Mouse (Mus musculus): Measurements from ENCODE around the gene Ttyh2.

The Ttyh2 gene

DNA sequence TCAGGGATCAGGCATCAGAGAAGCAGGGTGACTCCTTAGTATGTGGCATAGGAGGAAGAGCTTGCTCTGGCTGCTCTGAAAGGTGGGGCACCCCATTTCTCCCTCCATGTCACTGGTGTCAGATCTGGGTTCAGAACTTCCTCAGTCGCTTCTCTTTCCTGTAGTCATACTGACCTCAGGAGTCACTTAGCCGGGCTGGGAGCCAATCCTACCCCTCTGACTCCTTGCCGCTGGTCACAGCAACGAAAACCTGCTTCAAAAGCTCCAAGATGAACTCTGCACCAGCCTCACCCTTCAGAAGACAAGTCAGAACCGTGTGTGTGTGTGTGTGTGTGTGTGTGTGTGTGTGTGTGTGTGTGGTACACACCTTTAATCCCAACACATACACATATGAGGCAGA, 31.1 kb downstream of the Ttyh2 start:
- DNase-seq (ENCODE audit: low spot score) = no peak

DNA sequence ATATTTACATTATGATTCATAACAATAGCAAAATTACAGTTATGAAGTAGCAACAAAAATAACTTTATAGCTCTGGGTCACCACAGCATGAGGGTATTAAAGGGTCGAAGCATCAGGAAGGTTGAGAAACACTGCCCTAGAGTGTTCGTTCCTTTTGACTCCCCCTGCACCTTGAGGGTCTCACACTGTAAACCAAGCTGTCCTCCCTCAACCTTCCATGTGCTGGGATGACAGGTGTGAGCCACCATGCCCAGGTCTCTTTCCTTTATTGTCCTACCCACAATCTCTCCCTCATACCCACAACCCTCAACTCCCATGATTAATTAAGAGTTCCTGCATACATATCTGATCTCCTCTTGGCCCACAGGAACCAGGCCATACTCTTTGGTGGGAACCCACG, 36.2 kb downstream of the Ttyh2 start:
- no peak for DNase-seq (ENCODE audit: low spot score)

DNA sequence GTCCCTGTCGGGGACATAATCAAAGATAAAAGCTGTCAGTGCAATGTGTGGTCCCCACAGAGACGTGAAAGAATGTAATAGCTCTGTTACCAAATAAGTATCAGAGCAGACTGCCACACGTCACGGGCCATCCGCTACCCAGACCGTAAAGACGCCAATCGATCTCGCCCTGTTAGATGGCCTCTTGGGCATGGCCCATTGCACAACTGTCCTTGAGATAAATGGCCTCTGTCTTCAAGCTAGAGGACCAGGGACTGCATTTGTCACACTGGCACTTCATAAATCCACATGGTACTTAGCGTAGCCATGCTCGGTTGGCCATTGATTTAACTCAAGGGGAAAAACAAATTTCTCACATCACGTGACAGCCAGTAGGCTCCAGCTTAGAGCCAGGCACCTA, 36.6 kb downstream of the Ttyh2 start:
- no peak for DNase-seq (ENCODE audit: low spot score)

DNA sequence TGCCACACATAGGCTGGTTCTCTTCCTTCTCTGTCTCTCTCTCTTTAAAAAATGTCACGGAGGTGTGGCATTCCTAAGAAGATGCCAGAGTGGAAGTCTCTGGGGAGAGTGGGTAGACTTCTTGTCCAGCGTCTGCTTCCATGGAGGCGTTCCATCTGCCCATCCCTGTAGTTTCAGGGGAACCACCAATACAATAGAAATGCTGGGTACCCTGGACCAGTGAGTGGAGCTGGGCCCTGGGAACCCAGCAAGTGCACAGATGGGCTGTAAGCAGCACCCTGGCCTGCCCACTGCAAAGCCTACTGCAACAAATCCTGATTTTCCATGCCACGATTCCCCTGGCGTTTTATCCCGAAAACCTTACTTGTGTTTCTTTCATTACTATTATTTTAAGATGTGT, 39.3 kb downstream of the Ttyh2 start:
- no peak for DNase-seq (ENCODE audit: low spot score)

DNA sequence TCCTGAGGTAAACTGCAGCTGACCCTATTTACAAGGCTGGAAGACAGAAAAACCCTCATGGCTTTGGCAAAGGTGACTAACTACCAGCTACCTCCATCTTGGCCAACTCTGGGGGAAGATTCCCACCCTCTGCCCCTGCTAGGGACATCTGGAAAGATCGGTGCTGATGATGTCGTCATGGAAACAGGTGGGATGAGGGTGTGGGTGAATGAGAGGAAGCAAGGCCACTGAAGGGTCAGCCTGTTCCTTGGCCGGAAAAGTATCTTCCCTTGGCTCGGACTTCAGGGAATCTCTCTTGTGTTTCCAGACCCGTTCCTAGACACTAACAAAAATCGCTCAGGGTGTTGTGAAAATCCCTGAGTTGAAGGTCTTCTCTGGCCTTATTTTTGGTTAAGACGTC, 40.3 kb downstream of the Ttyh2 start:
- no peak for DNase-seq (ENCODE audit: low spot score)

DNA sequence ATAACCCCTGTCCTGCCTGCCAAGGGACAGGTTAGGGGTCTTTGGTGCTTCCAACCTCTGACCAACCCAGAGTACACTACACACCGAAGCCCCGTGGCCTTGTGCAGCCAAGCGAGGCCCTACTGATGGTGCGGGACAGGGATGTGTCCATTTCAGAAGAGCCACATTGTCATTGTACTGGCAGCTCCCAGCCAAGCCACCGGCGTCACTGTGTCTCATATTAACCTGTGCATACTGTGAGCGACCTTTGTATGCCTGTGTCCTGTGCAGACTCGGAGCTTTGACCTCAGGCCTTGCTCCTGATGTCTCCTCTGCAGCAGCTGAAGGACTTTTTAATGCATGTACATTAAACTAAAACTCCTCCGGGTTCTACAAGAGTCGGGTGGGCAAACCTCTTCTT, 45.3 kb downstream of the Ttyh2 start:
- DNase-seq (ENCODE audit: low spot score) = no peak

DNA sequence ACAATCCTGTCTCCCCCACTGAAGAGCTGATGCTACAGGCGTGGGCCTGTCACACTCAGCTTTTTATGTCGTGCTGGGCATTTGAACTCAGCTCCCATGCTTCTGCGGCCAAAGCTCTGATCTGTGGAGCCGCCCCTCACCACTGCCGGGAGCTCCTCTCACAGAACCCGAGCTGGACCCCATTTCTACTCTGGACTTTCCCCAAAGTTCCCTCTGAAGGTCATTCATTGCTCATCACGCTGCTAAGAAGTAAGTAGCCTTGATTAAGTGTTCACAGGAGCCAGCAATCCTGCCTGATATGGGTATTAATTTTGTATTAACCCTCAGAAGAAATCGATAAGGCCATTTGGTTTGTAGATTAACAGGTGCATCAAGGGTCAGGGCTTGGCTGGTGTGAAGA, 47.2 kb downstream of the Ttyh2 start:
- no peak for DNase-seq (ENCODE audit: low spot score)

DNA sequence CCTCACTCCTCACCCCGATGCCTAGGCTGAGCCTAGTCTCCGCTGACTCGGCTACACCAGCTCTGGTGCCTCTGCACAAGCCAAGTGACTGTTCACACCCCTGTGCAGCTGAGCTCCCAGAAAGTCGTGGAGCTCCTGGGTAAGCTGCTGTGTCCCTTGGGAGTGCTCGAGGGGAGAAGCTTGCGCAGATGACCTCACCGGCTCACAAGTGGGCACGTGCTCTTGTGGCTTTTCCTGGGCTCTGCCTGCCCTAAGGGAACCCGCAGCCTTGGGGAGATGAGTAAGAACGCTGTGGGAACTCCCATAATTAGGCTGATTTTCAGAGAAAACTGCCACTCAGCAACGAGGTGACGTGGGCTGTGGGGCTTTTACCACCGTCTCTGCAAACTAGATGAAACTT, 47.8 kb downstream of the Ttyh2 start:
- DNase-seq (ENCODE audit: low spot score) = no peak

DNA sequence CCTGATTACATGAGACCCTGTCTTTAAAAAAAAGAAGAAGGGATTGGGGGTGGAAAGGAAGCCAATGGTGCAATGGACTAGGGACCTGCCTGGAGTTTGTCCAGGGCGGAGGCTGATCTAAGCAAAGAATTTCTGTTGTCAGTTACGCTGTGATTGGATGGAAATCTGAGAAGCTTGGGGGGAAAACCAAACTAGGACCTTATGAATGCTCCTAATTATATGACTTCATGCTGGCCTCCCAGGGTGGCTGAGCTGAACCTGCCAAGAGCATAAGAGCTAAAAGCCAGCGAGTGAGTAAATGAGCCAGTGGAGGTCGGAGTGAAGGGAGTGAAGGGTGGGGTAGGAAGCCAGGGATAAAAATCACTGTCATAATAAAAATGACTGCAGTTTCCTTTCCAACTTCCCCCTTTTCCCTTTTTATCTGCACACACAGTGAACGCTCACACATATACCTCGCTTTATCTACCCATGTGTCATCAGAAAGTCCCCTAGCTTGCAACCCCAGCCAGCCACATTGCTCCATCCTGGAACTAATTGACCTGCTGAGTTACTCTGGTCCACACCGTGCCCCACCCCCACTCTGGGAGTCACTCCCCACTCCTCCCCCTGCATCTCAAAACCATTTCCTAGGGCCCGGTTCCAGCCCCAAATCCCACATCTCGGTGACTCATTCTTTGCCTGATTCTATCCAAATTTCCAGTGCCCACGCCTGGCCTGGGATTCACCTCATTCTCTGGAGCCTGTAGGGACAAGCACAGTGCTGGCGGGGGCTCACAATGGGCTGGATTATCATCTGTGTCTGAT, 49.8 kb downstream of the Ttyh2 start:
- DNase-seq (ENCODE audit: low spot score) = peak; percentile 62

DNA sequence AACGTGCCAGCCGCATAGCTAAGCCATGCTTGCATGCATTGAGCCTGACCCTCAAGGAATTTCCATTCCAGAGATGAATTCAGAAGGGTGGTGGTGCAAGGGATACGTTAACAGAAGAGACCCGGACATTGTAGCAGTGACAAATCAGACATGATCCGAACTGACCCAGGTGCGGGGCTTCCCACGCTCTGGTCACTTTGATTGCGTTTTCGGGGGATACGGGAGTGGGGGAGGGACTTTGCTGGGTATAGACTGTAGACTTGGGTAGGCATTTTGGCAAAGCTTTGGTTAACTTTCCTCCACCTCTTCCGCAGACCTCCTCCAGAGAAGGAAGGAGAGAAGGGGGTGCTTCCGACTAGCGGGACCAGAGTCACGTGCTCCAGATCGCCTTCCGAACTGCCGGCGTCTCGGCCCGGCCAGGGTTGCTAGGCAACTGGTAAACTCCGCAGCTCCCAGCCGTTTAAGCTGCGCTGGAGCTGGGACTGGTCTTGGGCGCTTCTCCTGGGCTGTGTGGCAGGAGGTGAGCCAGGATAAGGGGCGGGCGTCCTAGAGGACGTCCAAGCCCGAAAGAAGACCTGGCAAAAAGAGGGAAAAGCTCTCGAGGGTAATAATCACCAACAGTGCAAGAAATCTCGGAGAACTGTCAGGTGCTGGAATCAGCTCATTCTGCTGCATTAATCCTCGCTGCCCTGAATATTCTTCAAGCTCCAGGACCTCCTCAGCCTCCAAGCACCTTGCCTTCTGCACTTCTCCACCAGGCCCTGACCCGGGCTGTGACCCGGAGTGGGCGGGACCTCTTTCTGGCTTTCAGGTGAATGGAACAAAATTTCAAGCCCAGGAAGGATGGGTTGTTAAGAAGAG, 52.0 kb downstream of the Ttyh2 start, which contains the start of gene Dnaic2:
Dnaic2 (plus strand) TSS at position 444 of the 861 bp plus-strand sequence.
- peak; percentile 77 for DNase-seq (ENCODE audit: low spot score)

DNA sequence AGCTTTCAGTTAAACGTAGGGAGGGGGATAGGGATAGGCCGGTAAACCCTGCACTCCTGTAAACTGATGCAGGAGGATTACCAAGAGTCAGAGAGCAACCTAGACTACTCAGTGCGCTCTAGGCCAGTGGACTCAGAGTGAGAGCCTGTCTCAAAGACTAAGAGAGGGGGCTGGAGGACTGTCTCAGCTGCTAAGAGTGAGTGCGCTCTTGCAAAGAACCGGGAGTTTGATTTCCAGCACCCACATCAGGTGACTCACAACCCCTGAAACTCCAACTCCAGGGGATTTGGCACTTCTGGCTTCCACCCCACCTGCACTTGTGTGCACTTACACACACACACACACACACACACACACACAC, 52.6 kb downstream of the Ttyh2 start:
- no peak for DNase-seq (ENCODE audit: low spot score)

DNA sequence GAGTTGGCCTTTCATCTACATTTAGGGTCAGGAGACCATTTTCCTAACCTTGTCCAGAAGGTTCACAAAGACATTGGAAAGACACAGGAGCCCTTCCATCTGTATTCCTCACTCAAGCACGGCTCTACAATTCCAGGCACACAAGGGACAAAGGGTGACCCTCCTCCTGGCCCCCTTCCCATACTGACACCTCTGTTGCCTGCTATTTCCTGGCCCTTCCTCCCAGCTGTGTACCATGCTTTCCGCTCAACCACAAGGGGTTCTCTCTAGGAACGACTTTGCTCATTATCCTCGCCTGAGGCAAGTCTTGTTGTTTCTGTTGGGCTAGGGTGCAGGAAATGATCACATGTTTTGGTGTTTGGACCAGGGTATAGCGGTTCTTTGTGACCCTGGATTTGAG, 53.1 kb downstream of the Ttyh2 start:
- DNase-seq (ENCODE audit: low spot score) = no peak

DNA sequence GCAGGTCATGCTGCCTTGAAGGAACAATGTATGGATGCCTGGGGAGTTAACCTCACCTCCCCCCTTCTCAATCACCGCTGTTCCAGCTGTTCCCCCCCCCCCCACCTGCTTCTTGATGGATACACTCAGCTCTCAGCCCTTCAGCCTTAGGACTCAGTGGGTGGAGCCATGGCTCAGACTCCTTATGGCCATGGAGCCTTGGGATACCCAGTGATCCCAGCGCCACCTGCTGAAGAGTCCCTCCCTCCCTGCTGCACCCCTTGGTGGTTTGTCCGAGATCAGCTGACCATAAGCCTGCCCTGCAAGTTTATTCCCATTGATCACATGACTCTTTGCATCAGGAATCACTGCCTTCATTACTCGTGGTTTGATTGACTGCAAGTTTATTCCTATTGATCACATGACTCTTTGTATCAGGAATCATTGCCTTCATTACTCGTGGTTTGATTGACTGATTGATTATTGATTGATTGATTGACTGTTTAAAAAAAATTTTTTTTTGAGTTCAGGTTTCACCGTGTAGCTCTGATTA, 54.7 kb downstream of the Ttyh2 start:
- no peak for DNase-seq (ENCODE audit: low spot score)

DNA sequence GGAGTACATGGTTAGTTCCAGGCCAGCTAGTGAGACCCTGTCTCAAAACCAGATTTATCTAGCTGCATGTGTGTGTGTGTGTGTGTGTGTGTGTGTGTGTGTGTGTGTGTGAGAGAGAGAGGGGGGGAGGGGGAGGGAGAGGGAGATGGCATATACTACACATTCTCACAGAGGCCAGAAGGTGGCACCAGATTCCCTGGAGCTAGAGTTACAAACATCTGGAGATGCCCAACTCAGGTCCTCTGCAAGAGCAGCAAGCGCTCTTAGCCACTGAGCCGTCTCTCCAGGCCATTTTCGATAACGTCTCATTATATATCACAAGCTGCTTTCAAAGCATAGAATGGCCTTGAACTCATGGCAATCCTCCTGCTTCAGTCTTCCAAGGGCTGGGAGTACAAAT, 56.5 kb downstream of the Ttyh2 start:
- DNase-seq (ENCODE audit: low spot score) = no peak

DNA sequence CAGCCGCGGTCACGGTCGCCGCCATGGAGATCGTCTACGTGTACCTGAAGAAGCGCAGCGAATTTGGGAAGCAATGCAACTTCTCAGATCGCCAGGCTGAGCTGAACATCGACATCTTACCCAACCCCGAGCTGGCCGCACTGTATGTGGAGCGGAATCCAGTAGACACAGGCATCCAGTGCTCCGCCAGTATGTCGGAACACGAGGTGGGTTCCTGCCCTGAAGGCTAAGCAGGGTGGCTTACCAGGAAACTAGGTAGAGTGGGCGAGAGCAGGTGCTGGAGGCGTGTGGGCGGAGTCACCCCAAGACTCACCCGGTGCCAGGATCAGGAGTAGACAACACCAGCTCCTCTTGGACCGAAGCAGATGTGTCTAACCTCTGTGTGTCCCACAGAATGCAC, 57.7 kb downstream of the Ttyh2 start:
- DNase-seq (ENCODE audit: low spot score) = no peak

DNA sequence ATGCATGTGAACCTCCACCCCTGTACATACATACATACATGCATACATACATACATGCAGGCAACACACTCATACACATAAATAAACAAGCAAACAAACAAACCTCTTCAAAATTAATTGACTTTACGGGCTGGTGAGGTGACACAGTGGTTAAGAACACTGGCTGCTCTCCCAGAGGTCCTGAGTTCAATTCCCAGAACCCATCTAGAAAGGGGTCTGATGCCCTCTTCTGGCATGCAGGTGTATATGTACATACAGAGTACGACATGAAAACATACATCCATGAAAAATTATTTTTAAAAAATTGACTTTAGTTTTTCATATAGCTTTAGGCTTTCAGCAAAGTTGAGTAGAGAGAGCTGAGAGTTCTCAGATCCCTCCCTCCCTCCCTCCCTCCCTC, 60.9 kb downstream of the Ttyh2 start:
- no peak for DNase-seq (ENCODE audit: low spot score)

DNA sequence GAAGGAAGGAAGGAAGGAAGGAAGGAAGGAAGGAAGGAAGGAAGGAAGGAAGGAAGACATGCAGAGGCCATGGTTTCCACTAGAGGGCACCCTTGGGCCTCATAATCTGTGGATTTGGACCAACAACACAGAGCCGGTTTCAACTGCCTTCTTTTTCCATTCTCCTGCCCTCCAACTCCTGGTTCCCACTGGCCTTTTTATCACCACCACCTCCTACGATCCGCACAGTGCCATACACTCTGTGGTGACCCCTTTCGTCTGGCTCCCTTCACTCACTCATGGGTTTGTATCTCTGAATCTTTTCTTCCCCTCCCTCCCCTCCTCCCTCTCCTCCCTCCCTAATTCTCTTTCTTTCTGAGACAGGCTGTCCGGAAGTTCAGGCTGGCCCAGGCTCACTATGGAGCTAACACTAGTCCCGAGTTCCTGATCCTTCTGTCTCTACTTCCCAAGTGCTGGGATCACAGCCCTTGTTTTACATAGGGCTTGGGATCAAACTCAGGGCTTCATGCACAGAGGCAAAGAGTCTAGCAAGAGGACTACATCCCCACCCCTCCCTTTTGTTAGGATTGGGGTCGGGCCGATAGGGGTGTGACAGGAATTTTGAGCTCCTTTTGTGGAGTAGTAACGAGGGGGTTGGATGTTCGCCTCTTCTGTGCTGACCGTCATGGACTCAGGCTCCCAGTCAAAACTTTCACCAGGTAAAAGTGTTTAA, 61.8 kb downstream of the Ttyh2 start:
- peak; percentile 75 for DNase-seq (ENCODE audit: low spot score)

DNA sequence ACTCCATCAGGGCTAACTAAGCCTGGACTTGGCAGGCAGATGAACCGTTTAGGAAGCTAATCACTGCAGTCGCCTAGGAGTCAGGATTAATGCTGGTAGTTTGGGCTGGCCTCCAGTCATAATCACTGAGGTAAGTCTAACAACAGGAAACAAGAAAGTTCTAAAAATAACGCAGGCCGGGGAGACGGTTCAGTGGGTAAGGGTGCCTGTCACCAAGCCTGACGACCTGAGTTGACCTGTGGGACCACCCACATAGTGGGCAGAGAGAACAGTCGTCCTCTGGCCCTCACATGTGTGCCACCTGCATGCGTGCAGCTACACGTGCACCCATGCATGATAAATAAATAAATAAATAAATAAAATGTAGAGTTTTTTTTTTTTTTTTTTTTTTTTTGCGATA, 65.4 kb downstream of the Ttyh2 start:
- no peak for DNase-seq (ENCODE audit: low spot score)

DNA sequence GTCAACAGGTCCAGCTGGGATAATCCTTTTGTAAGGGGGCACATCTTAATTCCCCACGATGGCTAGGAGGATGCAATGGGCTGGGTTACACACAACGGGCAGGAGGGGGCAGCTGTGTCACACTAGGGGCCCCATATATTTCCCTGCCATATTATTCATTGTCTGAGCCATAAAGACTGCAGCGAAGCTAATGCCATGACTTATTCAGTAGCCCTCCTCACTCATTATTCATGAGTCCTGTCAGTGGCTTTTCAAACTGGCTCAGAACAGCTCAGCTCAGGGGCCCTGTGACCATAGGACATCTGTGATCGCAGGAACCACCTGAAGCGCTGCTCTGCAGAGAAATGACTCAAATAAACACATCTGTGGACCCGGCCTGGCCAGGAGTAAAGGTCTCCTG, 66.2 kb downstream of the Ttyh2 start:
- DNase-seq (ENCODE audit: low spot score) = no peak

DNA sequence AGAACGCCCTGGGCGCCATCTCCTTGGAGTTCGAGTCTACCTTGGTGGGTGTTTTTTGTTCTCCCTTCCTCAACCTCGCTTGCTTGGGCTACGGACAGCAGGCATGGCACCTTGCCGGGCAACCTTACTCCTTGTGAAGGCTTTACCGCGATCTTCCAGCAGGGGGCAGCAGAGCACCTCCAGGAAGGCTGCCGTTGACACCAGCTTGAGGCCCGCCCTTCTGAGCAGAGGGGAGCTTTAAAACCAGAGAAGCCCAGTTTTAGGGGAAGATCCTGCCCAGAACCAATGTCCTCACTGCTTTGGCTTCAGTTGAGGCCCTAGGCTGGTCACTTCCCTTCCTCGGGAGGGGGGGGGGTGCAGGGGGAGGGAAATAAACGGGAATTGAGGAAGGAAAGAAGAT, 69.9 kb downstream of the Ttyh2 start:
- peak; percentile 98 for DNase-seq (ENCODE audit: low spot score)

DNA sequence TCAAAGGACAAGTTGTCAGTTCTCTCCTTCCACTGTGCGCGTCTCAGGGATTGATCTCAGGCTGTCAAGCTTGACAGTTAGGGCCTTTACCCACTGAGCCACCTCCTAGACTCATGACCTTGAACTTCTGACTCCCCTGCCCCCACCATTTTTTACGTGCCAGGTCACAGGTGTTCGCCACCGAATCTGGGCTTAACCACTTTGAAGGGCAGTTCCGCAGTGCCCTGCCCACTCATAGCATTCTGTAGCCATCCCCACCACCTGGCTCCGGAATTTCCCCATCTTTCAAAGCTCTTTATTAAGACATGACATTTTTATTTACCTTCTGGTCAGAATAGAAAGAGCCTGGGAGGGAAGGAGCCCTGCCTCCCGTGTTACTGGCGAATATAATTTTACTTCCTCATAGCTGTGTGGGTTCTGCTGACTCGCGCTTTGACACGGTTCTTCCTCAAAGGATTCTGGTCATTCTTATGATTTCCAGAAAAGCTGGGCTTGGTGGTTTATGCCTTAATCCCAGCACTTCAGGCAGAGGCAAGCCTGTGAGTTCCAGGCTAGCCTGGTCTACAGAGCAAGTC, 72.4 kb downstream of the Ttyh2 start:
- no peak for DNase-seq (ENCODE audit: low spot score)

Measured in testis, postnatal 10 days (tissue).